Mouse (Mus musculus) heart, embryonic 10.5 days (tissue): ENCODE data around the gene Gm28827. TPM values are rescaled to one million over a fixed set of nuclear protein-coding genes. Genes with fewer than 3 reads are reported as not detected.
"Not testable (repeated sequence)": the region's sequence is repeated elsewhere in the genome, so short reads cannot be mapped to it uniquely, and the experiment has no call there.

ENCODE experiments used
- DNase-seq: peaks from one replicate; pipeline ENCODE4 v3.0.0-alpha.2; 2017; ENCODE audit warnings: low spot score
- H3K27ac ChIP-seq: fragments of 300-500 bp; sonication (generic); 2 replicates; pipeline ENCODE4 v1.5.1; 2016; ENCODE audit warnings: mild to moderate bottlenecking
- H3K27me3 ChIP-seq: fragments of 300-500 bp; sonication (generic); 2 replicates; pipeline ENCODE4 v1.6.1; 2016; ENCODE audit warnings: mild to moderate bottlenecking; ENCODE audit not compliant: poor library complexity, insufficient read depth, severe bottlenecking
- H3K36me3 ChIP-seq: fragments of 300-500 bp; sonication (generic); 2 replicates; pipeline ENCODE4 v1.6.1; 2016; ENCODE audit warnings: mild to moderate bottlenecking, moderate library complexity
- H3K4me1 ChIP-seq: fragments of 300-500 bp; sonication (generic); 2 replicates; pipeline ENCODE4 v1.6.1; 2016; ENCODE audit warnings: mild to moderate bottlenecking
- H3K4me3 ChIP-seq: fragments of 300-500 bp; sonication (generic); 2 replicates; pipeline ENCODE4 v1.5.1; 2016; ENCODE audit warnings: mild to moderate bottlenecking, moderate library complexity
- H3K9me3 ChIP-seq: fragments of 300-500 bp; sonication (generic); 2 replicates; pipeline ENCODE4 v1.6.1; 2016; ENCODE audit warnings: mild to moderate bottlenecking, moderate library complexity
- WGBS: fragments of 180-500 bp; shearing (Covaris S2); methylation state at CpG from one replicate; pipeline ENCODE4 v1.1.7; 2016; 5-methylcytosine and 5-hydroxymethylcytosine counted together
- polyA plus RNA-seq: library from polyadenylated mRNA; unstranded; fragments of >200 nt; fragmentation: Nextera tagmentation; extraction: Ambion mirVana; gene quantifications from 2 replicates; pipeline ENCODE4 v1.2.1, GENCODE M21; 2016

Gene Gm28827
- not detected in 2 replicates for polyA plus RNA-seq

GRCm38 (mm10) chrY:83030647-83031046 lies at the start of gene Gm28827:
Gene Gm28827 (plus strand): TSS chrY:83030947.
- H3K4me3 ChIP-seq, DNase-seq, H3K27ac ChIP-seq, H3K36me3 ChIP-seq, H3K27me3 ChIP-seq, H3K4me1 ChIP-seq, H3K9me3 ChIP-seq: not testable (repeated sequence)
- no CpG with 5 or more reads among the region's 6 CpGs for WGBS
